Comparison of ENCODE assay signal across 9 mouse cellular contexts in the genomic region with DNA sequence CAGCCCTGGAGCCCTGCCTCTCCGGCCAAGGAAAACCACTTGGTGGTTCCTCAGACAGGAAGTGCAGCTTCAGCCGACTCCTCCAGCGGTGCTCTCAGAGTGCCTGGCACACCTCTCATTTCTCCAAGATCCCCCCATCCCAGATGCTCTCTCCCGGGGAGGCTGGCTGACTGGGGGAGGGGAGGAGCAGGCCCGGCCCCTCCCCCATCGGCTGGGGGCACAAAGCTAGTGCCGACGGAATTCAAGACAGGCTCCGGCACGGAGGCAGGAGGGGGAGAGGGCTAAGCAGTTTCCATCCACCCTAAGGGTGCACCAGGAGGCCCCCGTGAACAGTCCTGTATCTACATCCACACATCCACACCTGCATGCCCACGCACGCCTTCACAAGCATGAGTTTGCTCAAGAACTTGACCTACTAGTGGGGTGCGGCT. TPM values are rescaled to one million over a fixed set of nuclear protein-coding genes. Genes with fewer than 3 reads are reported as not detected.
DNase-seq lines count a peak whose midpoint lies in the region; ATAC-seq lines count a peak whose summit lies in the region.
"Had no signal": no experiment of that assay in that cellular context is flagged by ENCODE, and none has a peak within 500 bp of the region (broad histone marks: within the 10 kb centered on the region; RNA-seq: fewer than 3 reads in every experiment).

No protein-coding gene starts in this region.

- H3K4me2 ChIP-seq in kidney, embryonic 15.5 days, result peak overlapping the region; percentile 88
- H3K4me2 ChIP-seq in embryonic facial prominence, embryonic 15.5 days (replicated peaks), result peak overlapping the region; percentile 95
- peak overlapping the region; percentile 88 for H3K4me2 ChIP-seq in neural tube, embryonic 14.5 days (ENCODE audit: low read depth, low read length)

- H3K4me3 ChIP-seq in kidney, embryonic 15.5 days (replicated peaks), result peak overlapping the region; percentile 78
- peak overlapping the region; percentile 78 for H3K4me3 ChIP-seq in embryonic facial prominence, embryonic 15.5 days (replicated peaks)
- peak overlapping the region; percentile 96 for H3K4me3 ChIP-seq in limb, embryonic 10.5 days
- H3K4me3 ChIP-seq in neural tube, embryonic 14.5 days (ENCODE audit: low read depth, low read length), result peak overlapping the region; percentile 79

- H3K27me3 ChIP-seq in kidney, embryonic 15.5 days, result no peaks in the 10 kb centered on the region
- H3K27me3 ChIP-seq in embryonic facial prominence, embryonic 15.5 days, result no peaks in the 10 kb centered on the region
- peaks cover 7% of the 10 kb centered on the region for H3K27me3 ChIP-seq in limb, embryonic 10.5 days (ENCODE audit: low read depth, poor library complexity, severe bottlenecking)
- peaks cover 3% of the 10 kb centered on the region; the same call in 1 of the 2 replicates for H3K27me3 ChIP-seq in neural tube, embryonic 14.5 days (ENCODE audit: control insufficient read depth, insufficient read depth, low read length)

- 4% methylated on average over 14 of the region's 14 CpGs for WGBS in kidney, embryonic 15.5 days
- under 1% methylated on average over 14 of the region's 14 CpGs for WGBS in embryonic facial prominence, embryonic 15.5 days
- 0% methylated on average over 14 of the region's 14 CpGs for WGBS in limb, embryonic 10.5 days
- 4% methylated on average over 14 of the region's 14 CpGs for WGBS in neural tube, embryonic 14.5 days

- no peak for DNase-seq in kidney, postnatal 14 days
- peak; percentile 81 for DNase-seq in limb, embryonic 10.5 days (ENCODE audit: low spot score)
- no peak for DNase-seq in spleen, postnatal 4 days (ENCODE audit: low spot score in 2 of 2)
- no peak for DNase-seq in frontal cortex, postnatal 10 days (ENCODE audit: low spot score in 2 of 2)

- no peak for ATAC-seq in kidney, embryonic 15.5 days (replicated peaks; ENCODE audit: low FRiP score)
- ATAC-seq in embryonic facial prominence, embryonic 15.5 days (ENCODE audit: insufficient number of reproducible peaks, low FRiP score, low TSS enrichment, low read depth), result no peak
- ATAC-seq in neural tube, embryonic 14.5 days (ENCODE audit: low read depth), result no peak
- ATAC-seq in megakaryocyte-erythroid progenitor cell, adult 5-6 weeks (replicated peaks; ENCODE audit: low FRiP score, low TSS enrichment, poor library complexity, severe bottlenecking), result no peak

- peak overlapping the region; percentile 93 for H3K27ac ChIP-seq in kidney, embryonic 15.5 days
- H3K27ac ChIP-seq in embryonic facial prominence, embryonic 15.5 days (replicated peaks), result peak overlapping the region; percentile 92
- peak overlapping the region; percentile 98 for H3K27ac ChIP-seq in limb, embryonic 10.5 days
- H3K27ac ChIP-seq in neural tube, embryonic 14.5 days (ENCODE audit: low read depth, low read length), result no peak overlapping the region; the same call in 1 of the 2 replicates

- H3K36me3 ChIP-seq in kidney, embryonic 15.5 days, result peaks cover 29% of the 10 kb centered on the region
- peaks cover 16% of the 10 kb centered on the region for H3K36me3 ChIP-seq in embryonic facial prominence, embryonic 15.5 days
- peaks cover 56% of the 10 kb centered on the region for H3K36me3 ChIP-seq in limb, embryonic 10.5 days
- H3K36me3 ChIP-seq in neural tube, embryonic 14.5 days (ENCODE audit: control insufficient read depth, insufficient read depth, low read length), result 0 out of 2 replicates have a peak, but pooled peaks cover 3% of the 10 kb centered on the region

- peak overlapping the region; percentile 91 for H3K9ac ChIP-seq in kidney, embryonic 15.5 days
- peak overlapping the region; percentile 85 for H3K9ac ChIP-seq in embryonic facial prominence, embryonic 15.5 days
- peak overlapping the region; percentile 88 for H3K9ac ChIP-seq in neural tube, embryonic 14.5 days (replicated peaks; ENCODE audit: low read depth, low read length)

- no peaks in the 10 kb centered on the region for H3K9me3 ChIP-seq in kidney, embryonic 15.5 days (replicated peaks)
- no peaks in the 10 kb centered on the region for H3K9me3 ChIP-seq in embryonic facial prominence, embryonic 15.5 days (replicated peaks)
- H3K9me3 ChIP-seq in limb, embryonic 10.5 days (replicated peaks), result no peaks in the 10 kb centered on the region
- no peaks in the 10 kb centered on the region for H3K9me3 ChIP-seq in neural tube, embryonic 14.5 days (ENCODE audit: control insufficient read depth, low read length)

- H3K4me1 ChIP-seq in kidney, embryonic 15.5 days, result peaks cover 87% of the 10 kb centered on the region
- H3K4me1 ChIP-seq in embryonic facial prominence, embryonic 15.5 days, result peaks cover 86% of the 10 kb centered on the region
- peaks cover 83% of the 10 kb centered on the region for H3K4me1 ChIP-seq in limb, embryonic 10.5 days
- peaks cover 26% of the 10 kb centered on the region for H3K4me1 ChIP-seq in neural tube, embryonic 14.5 days (ENCODE audit: control insufficient read depth, insufficient read depth, low read length)

RNA-seq across cellular contexts. Expression of a gene that starts 3.5 kb away (rescaled TPM):
- 21.3 and 23.9 TPM in 2 replicates for polyA plus RNA-seq in kidney, embryonic 15.5 days (2015; fragmentation: Nextera tagmentation; extraction: Ambion mirVana)
- 40.6 and 44.6 TPM in 2 replicates for polyA plus RNA-seq in embryonic facial prominence, embryonic 15.5 days (2015; fragmentation: Nextera tagmentation; extraction: Ambion mirVana)
- polyA plus RNA-seq in limb, embryonic 10.5 days (2016; fragmentation: Nextera tagmentation; extraction: Ambion mirVana), result 31.7 and 33.6 TPM in 2 replicates
- polyA plus RNA-seq in neural tube, embryonic 14.5 days (2014; fragmentation: Nextera tagmentation; extraction: Ambion mirVana), result 17.0 and 18.7 TPM in 2 replicates
- total RNA-seq in megakaryocyte-erythroid progenitor cell, adult 5-6 weeks (2014; fragmentation: Nextera tagmentation), result 0.94 TPM in 1 of 2 replicates, not detected in the other
- total RNA-seq in megakaryocyte-erythroid progenitor cell, adult 5-6 weeks (2017), result not detected in 2 replicates

RNA-seq across cellular contexts. Expression of a gene that starts 27.3 kb away (rescaled TPM):
- polyA plus RNA-seq in kidney, embryonic 15.5 days (2015; fragmentation: Nextera tagmentation; extraction: Ambion mirVana), result 3.9 and 4.6 TPM in 2 replicates
- 1.9 and 3.4 TPM in 2 replicates for polyA plus RNA-seq in embryonic facial prominence, embryonic 15.5 days (2015; fragmentation: Nextera tagmentation; extraction: Ambion mirVana)
- polyA plus RNA-seq in limb, embryonic 10.5 days (2016; fragmentation: Nextera tagmentation; extraction: Ambion mirVana), result 2.6 and 3.3 TPM in 2 replicates
- 1.4 and 2.7 TPM in 2 replicates for polyA plus RNA-seq in neural tube, embryonic 14.5 days (2014; fragmentation: Nextera tagmentation; extraction: Ambion mirVana)
- total RNA-seq in megakaryocyte-erythroid progenitor cell, adult 5-6 weeks (2014; fragmentation: Nextera tagmentation), result not detected in 2 replicates
- total RNA-seq in megakaryocyte-erythroid progenitor cell, adult 5-6 weeks (2017), result 5.3 TPM in 1 of 2 replicates, not detected in the other
- total RNA-seq: gastrocnemius, adult 18-20 months had no signal

RNA-seq across cellular contexts. Expression of a gene that starts 37.5 kb away (rescaled TPM):
- polyA plus RNA-seq in kidney, embryonic 15.5 days (2015; fragmentation: Nextera tagmentation; extraction: Ambion mirVana), result 7.1 and 8.1 TPM in 2 replicates
- polyA plus RNA-seq in embryonic facial prominence, embryonic 15.5 days (2015; fragmentation: Nextera tagmentation; extraction: Ambion mirVana), result 3.7 and 4.2 TPM in 2 replicates
- polyA plus RNA-seq in limb, embryonic 10.5 days (2016; fragmentation: Nextera tagmentation; extraction: Ambion mirVana), result 3.9 and 4.3 TPM in 2 replicates
- polyA plus RNA-seq in neural tube, embryonic 14.5 days (2014; fragmentation: Nextera tagmentation; extraction: Ambion mirVana), result 31.3 and 36.6 TPM in 2 replicates
- not detected in 2 replicates for total RNA-seq in megakaryocyte-erythroid progenitor cell, adult 5-6 weeks (2014; fragmentation: Nextera tagmentation)
- total RNA-seq in megakaryocyte-erythroid progenitor cell, adult 5-6 weeks (2017), result not detected in 2 replicates
